Mouse (Mus musculus): ENCODE results near the gene C1qb. TPM values are rescaled to one million over a fixed set of nuclear protein-coding genes. Genes with fewer than 3 reads are reported as not detected.

C1qb gene
- polyA plus RNA-seq (2015; fragmentation: Nextera tagmentation; extraction: Ambion mirVana): 121 and 227 TPM in 2 replicates

DNA sequence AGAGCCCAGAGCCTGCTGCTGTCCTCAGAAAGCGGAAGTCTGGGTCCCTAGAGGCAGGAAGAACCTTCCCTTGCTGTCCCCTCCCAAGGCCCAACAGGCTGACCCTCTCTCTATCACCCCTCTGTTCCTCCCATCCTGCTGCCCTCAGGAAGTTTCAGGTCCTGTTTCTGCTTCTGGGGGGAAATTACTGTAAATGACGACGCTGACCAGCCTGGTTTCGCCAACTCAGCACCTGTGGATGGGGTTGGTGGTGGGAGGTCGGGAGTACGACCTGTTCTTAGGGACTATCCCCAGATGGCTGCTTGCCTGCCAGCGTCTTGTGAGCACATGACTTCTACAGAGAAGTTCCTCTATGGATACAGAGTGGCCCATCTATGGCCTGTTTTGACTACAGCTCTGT is at the start of gene C1qb:
TSS of gene C1qb (minus strand) at position 87 of the 400 bp plus-strand sequence.

DNA sequence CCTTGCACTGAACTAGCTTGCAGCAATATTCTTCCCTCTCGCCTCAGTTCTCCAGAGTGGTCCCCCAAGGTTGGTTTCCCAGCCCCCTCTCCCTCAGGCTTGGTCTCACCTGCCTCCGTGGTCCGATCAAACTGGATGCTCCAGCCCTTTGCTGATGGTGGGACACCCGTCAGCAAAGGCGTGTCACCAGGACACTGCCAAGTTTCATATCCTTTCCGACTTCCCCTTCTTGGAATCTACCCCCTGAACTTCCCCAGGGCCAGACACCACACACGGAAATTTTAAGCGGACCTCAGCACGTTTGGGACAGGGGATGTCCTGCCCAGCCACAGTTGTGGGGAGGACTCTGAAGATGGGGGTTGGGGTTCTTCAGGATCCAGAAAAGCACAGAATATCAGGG is 12.7 kb upstream of the C1qb start, which contains the start of gene C1qa:
TSS of gene C1qa (minus strand) at position 167 of the 400 bp plus-strand sequence.

DNA sequence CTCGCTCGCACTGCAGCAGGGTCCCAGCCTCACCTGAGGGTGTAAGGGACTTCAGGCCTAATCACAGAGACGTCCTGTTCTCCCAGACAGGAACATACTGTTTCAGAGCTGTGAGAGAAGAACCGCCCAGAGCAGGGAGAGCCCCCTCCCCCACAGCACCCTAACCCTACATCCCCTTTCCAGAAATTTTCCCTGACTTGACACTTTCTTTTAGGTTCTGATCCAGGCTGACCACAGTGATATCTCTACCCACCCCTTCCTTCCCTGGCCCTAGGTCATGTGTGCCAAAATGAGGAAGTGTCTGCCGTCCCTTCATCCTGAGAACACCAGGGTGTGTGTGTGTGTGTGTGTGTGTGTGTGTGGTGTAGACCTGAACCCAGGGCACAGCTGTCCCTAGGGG is 6.8 kb upstream of the C1qb start, which contains the start of gene C1qc:
TSS of gene C1qc (minus strand) at position 255 of the 400 bp plus-strand sequence.

DNA sequence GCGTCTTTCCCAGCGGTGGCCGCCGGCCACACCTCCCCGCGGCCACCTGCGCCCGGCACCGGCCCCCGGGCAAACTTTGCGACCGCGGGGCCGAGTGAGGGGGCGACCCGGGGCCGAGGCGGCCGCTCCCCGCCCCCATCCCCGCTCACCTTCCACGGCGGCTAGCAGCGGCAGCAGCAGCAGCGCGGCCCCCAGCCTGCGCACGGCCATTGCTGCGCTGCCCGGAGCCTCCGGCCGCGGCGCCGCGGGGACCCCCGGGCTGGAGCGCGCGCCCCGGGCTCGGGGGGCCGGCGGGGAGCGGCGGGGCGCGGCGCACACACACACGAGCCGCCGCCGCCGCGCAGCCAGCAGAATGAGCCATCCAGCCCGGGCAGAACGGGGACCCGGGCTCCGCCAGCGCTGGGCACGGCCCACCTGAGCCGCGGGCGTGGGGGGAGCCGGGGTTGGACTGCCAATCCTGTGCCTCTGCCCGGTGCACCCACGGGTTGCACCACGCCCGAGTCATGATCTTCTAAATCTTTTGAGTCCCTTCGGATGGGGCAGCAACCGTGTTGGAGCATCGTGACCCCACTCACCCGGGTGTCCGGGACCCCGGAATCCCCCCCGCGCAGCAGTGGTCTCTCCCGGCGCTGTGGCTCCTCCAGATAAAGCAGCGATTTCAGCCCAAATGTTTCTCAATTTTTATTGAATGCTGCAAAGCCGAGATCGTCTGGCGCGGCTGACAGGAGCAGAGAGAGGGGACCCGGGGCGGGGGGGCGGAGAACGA is 50.2 kb downstream of the C1qb start, which contains the start of gene Ephb2:
TSS of gene Ephb2 (minus strand) at position 368 of the 766 bp plus-strand sequence.

Other genes with a start within 250 kb of the C1qb start
- gene Ephb2, start 50.2 kb downstream of the C1qb start, polyA plus RNA-seq (2015; fragmentation: Nextera tagmentation; extraction: Ambion mirVana): 1.8 and 1.9 TPM in 2 replicates
- gene C1qc, start 6.9 kb upstream of the C1qb start, polyA plus RNA-seq (2015; fragmentation: Nextera tagmentation; extraction: Ambion mirVana): 60.2 and 130 TPM in 2 replicates
- 65.9 and 135 TPM in 2 replicates for gene C1qa, start 12.6 kb upstream of the C1qb start, polyA plus RNA-seq (2015; fragmentation: Nextera tagmentation; extraction: Ambion mirVana)
- 0.04 and 0.27 TPM in 2 replicates for gene Epha8, start 70.6 kb upstream of the C1qb start, polyA plus RNA-seq (2015; fragmentation: Nextera tagmentation; extraction: Ambion mirVana)
- gene Zbtb40, start 162.6 kb upstream of the C1qb start, polyA plus RNA-seq (2015; fragmentation: Nextera tagmentation; extraction: Ambion mirVana): 0.93 and 1.1 TPM in 2 replicates

Data from urinary bladder, postnatal 0 days (tissue).